8 mouse cellular contexts compared by ENCODE assay signal in genomic region chr9:57589224-57590126, GRCm38 (mm10). TPM values are rescaled to one million over a fixed set of nuclear protein-coding genes. Genes with fewer than 3 reads are reported as not detected.
DNase-seq lines count a peak whose midpoint lies in the region; ATAC-seq and TF ChIP-seq lines count a peak whose summit lies in the region.

TSS of gene Ulk3 (plus strand) at chr9:57589452.

- TF ChIP-seq CTCF in liver, embryonic 14.5 days (IDR thresholded peaks at IDR 0.05; ENCODE audit: low read depth): peak; percentile 34

- H3K4me2 ChIP-seq in heart, embryonic 13.5 days: peak within 1 kb of the TSS; percentile 94
- peak within 1 kb of the TSS; percentile 91 for H3K4me2 ChIP-seq in liver, embryonic 14.5 days (ENCODE audit: low read depth)
- peak within 1 kb of the TSS; percentile 81 for H3K4me2 ChIP-seq in stomach, embryonic 15.5 days

- H3K27ac ChIP-seq in brown adipose tissue, adult 24 weeks (replicated peaks; ENCODE audit: low read depth, low read length): peak within 1 kb of the TSS; percentile 7; the same call in 1 of the 2 replicates
- peak within 1 kb of the TSS; percentile 89 for H3K27ac ChIP-seq in heart, embryonic 13.5 days (replicated peaks)
- no peak within 1 kb of the TSS; the same call in 1 of the 2 replicates for H3K27ac ChIP-seq in liver, embryonic 14.5 days
- H3K27ac ChIP-seq in stomach, embryonic 15.5 days: peak within 1 kb of the TSS; percentile 85

- TF ChIP-seq EP300 in liver, embryonic 14.5 days (IDR thresholded peaks at IDR 0.05; ENCODE audit: low read depth): no peak

- H3K4me1 ChIP-seq in brown adipose tissue, adult 24 weeks (ENCODE audit: control insufficient read depth, insufficient read depth, insufficient read length, low read length): no peaks in the 10 kb centered on the region
- peaks cover 28% of the 10 kb centered on the region for H3K4me1 ChIP-seq in heart, embryonic 13.5 days
- H3K4me1 ChIP-seq in liver, embryonic 14.5 days (replicated peaks; ENCODE audit: control insufficient read depth in 2 of 2, insufficient read depth in 2 of 2, low read length in 1 of 2): peaks cover 4 to 6% of the 10 kb centered on the region in 2 experiments
- peaks cover 5% of the 10 kb centered on the region; the same call in 1 of the 2 replicates for H3K4me1 ChIP-seq in stomach, embryonic 15.5 days

- peak within 1 kb of the TSS; percentile 92 for H3K9ac ChIP-seq in heart, embryonic 13.5 days
- peak within 1 kb of the TSS; percentile 76 for H3K9ac ChIP-seq in liver, embryonic 14.5 days (replicated peaks)
- peak within 1 kb of the TSS; percentile 57 for H3K9ac ChIP-seq in stomach, embryonic 15.5 days

- peaks cover 66% of the 10 kb centered on the region for H3K36me3 ChIP-seq in heart, embryonic 13.5 days
- H3K36me3 ChIP-seq in liver, embryonic 14.5 days (replicated peaks; ENCODE audit: control insufficient read depth, insufficient read depth, low read depth): no peaks in the 10 kb centered on the region
- H3K36me3 ChIP-seq in stomach, embryonic 15.5 days: peaks cover 27% of the 10 kb centered on the region

- DNase-seq in fibroblast of lung, adult 2 months (ENCODE audit: low read depth): peak; percentile 56
- peak; percentile 89 for DNase-seq in kidney, postnatal 10 days
- peak; percentile 38 to 58 (median 53) for DNase-seq in liver, embryonic 14.5 days (ENCODE audit: low read depth in 3 of 3, low spot score in 3 of 3)
- DNase-seq in neural tube, embryonic 10.5 days (ENCODE audit: extremely low spot score, low spot score): peak; percentile 77

- ATAC-seq in CD4-positive, CD25-positive, alpha-beta regulatory T cell, adult 4 months: peak; percentile 91
- peak; percentile 70 for ATAC-seq in heart, embryonic 13.5 days (ENCODE audit: extremely low read depth, insufficient number of reproducible peaks, low FRiP score, low TSS enrichment)
- peak; percentile 81 for ATAC-seq in liver, embryonic 14.5 days (ENCODE audit: insufficient read depth)
- ATAC-seq in stomach, embryonic 15.5 days (ENCODE audit: insufficient read depth, low FRiP score, low read depth): peak; percentile 83

- H3K9me3 ChIP-seq in heart, embryonic 13.5 days: no peaks in the 10 kb centered on the region
- H3K9me3 ChIP-seq in liver, embryonic 14.5 days (ENCODE audit: control insufficient read depth, low read length): no peaks in the 10 kb centered on the region
- H3K9me3 ChIP-seq in stomach, embryonic 15.5 days: no peaks in the 10 kb centered on the region

- H3K27me3 ChIP-seq in heart, embryonic 13.5 days (replicated peaks): no peaks in the 10 kb centered on the region; the same call in 1 of the 2 replicates
- H3K27me3 ChIP-seq in liver, embryonic 14.5 days (ENCODE audit: control insufficient read depth, insufficient read depth, low read length): no peaks in the 10 kb centered on the region
- no peaks in the 10 kb centered on the region for H3K27me3 ChIP-seq in stomach, embryonic 15.5 days (replicated peaks)

- peak within 1 kb of the TSS; percentile 91 for H3K4me3 ChIP-seq in brown adipose tissue, adult 24 weeks (ENCODE audit: insufficient read depth, low read depth, low read length)
- peak within 1 kb of the TSS; percentile 80 for H3K4me3 ChIP-seq in heart, embryonic 13.5 days
- H3K4me3 ChIP-seq in liver, embryonic 14.5 days (ENCODE audit: insufficient read depth in 1 of 2, low read depth in 2 of 2, low read length in 2 of 2): peak within 1 kb of the TSS; percentile 74 to 81
- peak within 1 kb of the TSS; percentile 74 for H3K4me3 ChIP-seq in stomach, embryonic 15.5 days (replicated peaks)

- WGBS in heart, embryonic 13.5 days: under 1% methylated on average over 58 of the region's 58 CpGs
- under 1% methylated on average over 58 of the region's 58 CpGs for WGBS in liver, embryonic 14.5 days (ENCODE audit: insufficient replicate concordance)
- 0% methylated on average over 58 of the region's 58 CpGs for WGBS in stomach, embryonic 15.5 days

RNA-seq across cellular contexts. Expression of gene Ulk3, which starts in this region (rescaled TPM):
- polyA plus RNA-seq in CD4-positive, CD25-positive, alpha-beta regulatory T cell, adult 4 months (2017; shearing (Covaris generic)): 10 to 100 TPM; 27.0 to 48.2 TPM
- 3.6 and 5.1 TPM in 2 replicates for polyA plus RNA-seq in brown adipose tissue, adult 24 weeks (2012; ENCODE audit: insufficient read depth, insufficient read length, missing spikeins)
- 14.6 and 17.1 TPM in 2 replicates for polyA plus RNA-seq in heart, embryonic 13.5 days (2015; fragmentation: Nextera tagmentation; extraction: Ambion mirVana)
- 4.5 and 5.1 TPM in 2 replicates for polyA plus RNA-seq in liver, embryonic 14.5 days (2012; rRNA removed)
- polyA plus RNA-seq in liver, embryonic 14.5 days (2014; fragmentation: Nextera tagmentation; extraction: Ambion mirVana): 2.0 and 2.3 TPM in 2 replicates
- polyA plus RNA-seq in stomach, embryonic 15.5 days (2015; fragmentation: Nextera tagmentation; extraction: Ambion mirVana): 17.4 and 19.2 TPM in 2 replicates
